Mouse (Mus musculus) lung, embryonic 15.5 days (tissue): ENCODE results near the gene Homer2. TPM values are rescaled to one million over a fixed set of nuclear protein-coding genes. Genes with fewer than 3 reads are reported as not detected.

Source experiments
- ATAC-seq: fragments of 200-750 bp; cut with Nextera tagmentation; 2 replicates; pipeline ENCODE4 v1.8.0; 2017; ENCODE audit warnings: moderate number of reproducible peaks, borderline replicate concordance; ENCODE audit not compliant: low FRiP score, low TSS enrichment; ENCODE audit errors: extremely low read depth
- H3K27ac ChIP-seq: fragments of 300-500 bp; sonication (generic); 2 replicates; pipeline ENCODE4 v1.5.1; 2015; ENCODE audit warnings: moderate library complexity, mild to moderate bottlenecking, inconsistent platforms
- H3K27me3 ChIP-seq: fragments of 300-500 bp; sonication (generic); 2 replicates; pipeline ENCODE4 v1.6.1; 2015; ENCODE audit warnings: inconsistent platforms
- H3K36me3 ChIP-seq: fragments of 300-500 bp; sonication (generic); 2 replicates; pipeline ENCODE4 v1.6.1; 2015; ENCODE audit warnings: inconsistent platforms
- H3K4me1 ChIP-seq: fragments of 300-500 bp; sonication (generic); 2 replicates; pipeline ENCODE4 v1.6.1; 2015; ENCODE audit warnings: inconsistent platforms
- H3K4me2 ChIP-seq: fragments of 300-500 bp; sonication (generic); 2 replicates; pipeline ENCODE4 v1.6.1; 2015; ENCODE audit warnings: inconsistent platforms, mild to moderate bottlenecking, moderate library complexity
- H3K4me3 ChIP-seq: fragments of 300-500 bp; sonication (generic); 2 replicates; pipeline ENCODE4 v1.5.1; 2015; ENCODE audit warnings: mild to moderate bottlenecking, inconsistent platforms
- H3K9ac ChIP-seq: fragments of 300-500 bp; sonication (generic); 2 replicates; pipeline ENCODE4 v1.6.1; 2015; ENCODE audit warnings: inconsistent platforms
- H3K9me3 ChIP-seq: fragments of 300-500 bp; sonication (generic); 2 replicates; pipeline ENCODE4 v1.6.1; 2016; ENCODE audit warnings: inconsistent platforms
- WGBS: fragments of 180-500 bp; shearing (Covaris S2); methylation state at CpG from one replicate; pipeline ENCODE4 v1.1.7; 2015; 5-methylcytosine and 5-hydroxymethylcytosine counted together
- polyA plus RNA-seq: library from polyadenylated mRNA; unstranded; fragments of >200 nt; fragmentation: Nextera tagmentation; extraction: Ambion mirVana; gene quantifications from 2 replicates; pipeline ENCODE4 v1.2.1, GENCODE M21; 2015

The Homer2 gene
- polyA plus RNA-seq, 1 experiment from 2014 or later, result 41.1 TPM

DNA sequence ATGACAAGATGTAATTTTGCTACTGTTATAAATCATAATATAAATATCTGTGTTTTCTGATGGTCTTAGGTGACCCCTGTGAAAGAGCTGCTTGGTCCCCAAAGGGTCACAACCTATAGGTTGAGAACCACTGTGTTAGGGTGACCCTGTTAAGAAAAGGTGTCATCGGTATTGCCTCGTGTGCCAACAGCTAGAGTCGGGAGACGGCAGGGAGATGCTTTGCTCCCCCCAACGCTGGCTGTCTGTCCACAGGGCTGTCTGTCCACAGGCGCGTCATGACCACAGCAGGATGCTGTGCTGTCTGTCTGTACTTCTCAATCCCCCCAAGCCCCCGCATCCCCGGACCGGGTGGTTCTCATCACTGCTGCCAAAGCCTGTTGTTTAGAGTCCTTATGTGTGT is 131.7 kb downstream of the Homer2 start:
- H3K27ac ChIP-seq, result no peak overlapping the region
- H3K9ac ChIP-seq, result no peak overlapping the region
- no peak overlapping the region for H3K4me3 ChIP-seq
- 87% methylated on average over 10 of the region's 10 CpGs for WGBS
- H3K4me1 ChIP-seq, result peaks cover 17% of the 10 kb centered on the region
- no peak for ATAC-seq
- H3K9me3 ChIP-seq, result no peaks in the 10 kb centered on the region
- H3K27me3 ChIP-seq, result no peaks in the 10 kb centered on the region
- H3K4me2 ChIP-seq, result no peak overlapping the region
- H3K36me3 ChIP-seq, result peaks cover 22% of the 10 kb centered on the region

DNA sequence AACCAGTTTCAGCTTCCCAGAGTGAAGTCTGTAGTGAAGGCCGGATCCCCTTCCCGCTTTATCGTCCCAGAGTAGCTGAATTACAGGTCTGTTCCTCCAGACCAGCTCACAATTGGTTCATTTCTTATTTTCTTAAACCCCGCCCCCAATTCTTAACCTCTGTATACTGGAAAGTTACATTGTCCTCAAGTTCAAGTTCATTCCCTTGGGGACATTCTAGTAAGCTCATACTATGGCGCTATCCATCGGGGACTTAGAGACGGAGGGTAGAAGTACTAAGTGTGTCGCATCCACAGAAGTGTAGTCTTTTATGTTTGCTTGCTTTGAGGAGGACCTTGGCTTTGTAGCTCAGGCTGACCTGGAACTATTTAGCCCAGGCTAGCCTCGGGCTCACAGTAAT is 133.5 kb downstream of the Homer2 start:
- Histone ChIP-seq H3K9me3 (no peaks in the 10 kb centered on the region), H3K36me3 (peaks cover 17% of the 10 kb centered on the region), H3K27ac (no peak overlapping the region), H3K4me1 (peaks cover 17% of the 10 kb centered on the region), H3K4me3 (no peak overlapping the region), H3K4me2 (no peak overlapping the region), H3K9ac (no peak overlapping the region), H3K27me3 (no peaks in the 10 kb centered on the region)
- WGBS, result 94% methylated on average over 9 of the region's 9 CpGs
- ATAC-seq, result no peak

DNA sequence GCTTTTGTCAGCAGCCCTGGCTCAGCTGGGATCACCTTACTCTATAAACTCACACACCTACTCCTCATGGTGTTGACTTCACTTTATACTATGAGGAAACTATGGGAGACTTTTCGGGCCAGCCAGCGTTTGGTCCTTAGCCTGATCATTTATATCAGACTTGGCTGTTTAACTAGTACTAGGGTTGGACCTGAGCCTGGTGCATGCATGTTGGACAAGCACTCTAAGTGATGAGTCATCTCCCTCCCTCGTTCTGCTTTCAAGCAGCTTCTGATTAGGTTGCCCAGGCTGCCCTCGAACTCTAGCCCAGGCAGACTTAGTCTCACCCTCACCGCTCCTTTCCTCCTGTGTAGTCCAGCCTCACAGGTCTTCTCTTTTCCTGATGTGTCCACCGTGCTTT is 133.9 kb downstream of the Homer2 start:
- WGBS, result 78% methylated on average over 6 of the region's 6 CpGs
- H3K9ac ChIP-seq, result no peak overlapping the region
- peaks cover 13% of the 10 kb centered on the region for H3K36me3 ChIP-seq
- H3K4me3 ChIP-seq, result no peak overlapping the region; the same call in 1 of the 2 replicates
- no peak overlapping the region for H3K4me2 ChIP-seq
- H3K27ac ChIP-seq, result no peak overlapping the region
- H3K9me3 ChIP-seq, result no peaks in the 10 kb centered on the region
- H3K27me3 ChIP-seq, result no peaks in the 10 kb centered on the region
- H3K4me1 ChIP-seq, result peaks cover 17% of the 10 kb centered on the region
- ATAC-seq, result no peak

DNA sequence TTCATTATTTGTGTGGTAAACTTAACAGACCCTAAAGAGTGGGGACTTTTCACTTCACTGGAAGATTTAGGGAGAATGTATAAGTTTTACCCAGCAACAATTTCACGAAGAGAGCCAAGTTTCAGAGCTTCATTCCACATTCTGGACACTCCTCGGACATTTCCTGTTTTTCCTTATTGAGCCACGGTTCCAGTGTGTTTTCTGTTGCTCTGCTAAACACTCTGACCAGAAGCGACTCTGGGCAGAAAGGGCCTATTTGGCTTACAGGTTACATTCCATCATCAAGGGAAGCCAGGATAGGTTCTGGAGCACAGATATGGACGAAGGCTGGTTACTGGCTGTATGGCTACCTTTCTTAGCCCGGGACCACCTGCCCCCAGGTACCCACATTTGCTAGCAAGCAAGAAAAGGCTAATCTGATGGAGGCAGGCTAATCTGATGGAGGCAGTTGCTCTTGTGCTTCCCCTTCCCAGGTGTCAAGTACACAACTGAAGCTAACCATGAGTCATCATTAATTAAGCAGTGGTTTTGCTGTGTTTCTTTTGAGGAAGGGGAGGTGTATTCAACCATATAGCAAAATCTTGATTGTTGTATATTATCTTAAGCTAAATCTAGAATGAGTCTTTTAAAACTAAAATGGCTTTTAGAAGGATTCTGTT is 134.6 kb downstream of the Homer2 start:
- Histone ChIP-seq H3K4me1 (peaks cover 17% of the 10 kb centered on the region), H3K27me3 (no peaks in the 10 kb centered on the region), H3K27ac (no peak overlapping the region), H3K36me3 (peaks cover 8% of the 10 kb centered on the region; the same call in 1 of the 2 replicates), H3K4me2 (peak overlapping the region; percentile 83), H3K4me3 (peak overlapping the region; percentile 91), H3K9me3 (no peaks in the 10 kb centered on the region), H3K9ac (peak overlapping the region; percentile 27)
- 51% methylated on average over 6 of the region's 6 CpGs for WGBS
- no peak for ATAC-seq

DNA sequence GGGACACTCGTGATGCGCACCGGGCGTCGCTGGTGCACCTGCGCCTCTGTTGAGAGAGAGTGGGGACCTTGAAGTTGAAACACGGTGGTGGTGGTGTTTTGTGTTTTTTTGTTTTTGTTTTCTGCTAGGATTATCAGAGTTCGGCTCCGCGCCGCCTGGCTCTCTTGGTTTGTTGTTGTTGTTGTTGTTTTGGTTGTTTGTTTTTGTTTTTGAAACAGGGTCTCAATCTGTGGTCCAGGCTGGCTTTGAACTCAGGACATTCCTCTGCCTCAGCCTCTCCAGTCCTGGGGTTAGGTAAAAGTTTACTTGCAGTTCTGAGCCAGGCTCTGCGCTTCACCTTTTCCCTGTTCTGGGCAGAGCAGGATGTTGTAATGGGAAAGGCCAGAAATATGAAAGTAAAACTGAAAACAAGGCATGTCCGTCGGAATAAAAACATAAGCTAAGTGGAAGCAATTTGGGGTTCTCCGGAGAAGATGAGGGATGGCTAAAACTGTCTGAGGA is 135.3 kb downstream of the Homer2 start:
- no peak for ATAC-seq
- peak overlapping the region; percentile 83 for H3K4me2 ChIP-seq
- no peaks in the 10 kb centered on the region for H3K9me3 ChIP-seq
- peaks cover 17% of the 10 kb centered on the region for H3K4me1 ChIP-seq
- 14% methylated on average over 15 of the region's 15 CpGs for WGBS
- peak overlapping the region; percentile 73 for H3K9ac ChIP-seq
- peak overlapping the region; percentile 91 for H3K4me3 ChIP-seq
- H3K36me3 ChIP-seq, result 0 out of 2 replicates have a peak, but pooled peaks cover 7% of the 10 kb centered on the region
- H3K27ac ChIP-seq, result peak overlapping the region; percentile 95
- H3K27me3 ChIP-seq, result no peaks in the 10 kb centered on the region

DNA sequence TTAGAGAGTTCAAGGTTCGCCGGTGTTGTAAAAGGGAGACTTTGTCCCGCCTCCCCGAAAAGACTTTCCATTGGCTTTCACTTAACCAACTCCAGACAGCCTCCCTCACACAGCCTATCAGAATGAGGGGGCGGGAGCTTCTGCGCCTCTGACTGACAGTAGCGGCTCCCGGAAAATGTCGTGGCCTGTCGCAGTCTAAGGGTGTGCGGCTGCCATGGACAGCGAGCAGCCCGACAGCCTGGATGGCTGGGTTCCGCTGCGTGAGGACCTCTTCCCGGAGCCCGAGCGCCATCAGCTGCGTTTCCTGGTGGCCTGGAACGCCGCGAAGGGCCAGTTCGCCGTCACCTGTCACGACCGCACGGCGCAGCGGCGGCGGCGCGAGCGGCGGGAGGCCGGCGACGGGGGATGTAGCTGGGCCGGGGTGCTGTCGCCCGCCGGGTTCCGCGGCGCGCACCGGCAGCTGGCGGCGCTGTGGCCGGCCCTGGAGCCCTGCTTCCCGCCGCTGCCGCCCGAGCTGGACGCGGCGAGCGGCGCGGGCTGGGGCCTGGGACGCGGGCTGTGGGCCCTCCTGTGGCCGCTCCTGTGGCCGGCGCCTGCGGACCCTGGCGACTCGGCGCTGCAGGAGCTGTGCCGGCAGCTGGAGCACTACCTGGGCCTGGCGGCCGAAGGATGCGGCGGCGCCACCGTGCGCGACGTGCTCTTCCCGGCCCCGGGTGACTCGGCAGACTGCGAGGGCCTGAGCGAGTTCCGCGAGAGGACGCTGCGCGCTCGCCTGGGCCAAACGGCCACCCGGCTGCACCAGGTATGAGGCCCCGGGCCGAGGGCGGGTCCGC is 136.0 kb downstream of the Homer2 start, which contains the start of gene Whamm:
Gene Whamm (plus strand): TSS at position 159 of the 833 bp plus-strand sequence.
- peaks cover 17% of the 10 kb centered on the region for H3K4me1 ChIP-seq
- H3K4me2 ChIP-seq, result peak within 1 kb of the TSS; percentile 83
- H3K36me3 ChIP-seq, result 0 out of 2 replicates have a peak, but pooled peaks cover 7% of the 10 kb centered on the region
- H3K27ac ChIP-seq, result peak within 1 kb of the TSS; percentile 95
- H3K4me3 ChIP-seq, result peak within 1 kb of the TSS; percentile 91
- H3K27me3 ChIP-seq, result no peaks in the 10 kb centered on the region
- peak; percentile 99 for ATAC-seq
- WGBS, result under 1% methylated on average over 87 of the region's 96 CpGs
- H3K9me3 ChIP-seq, result no peaks in the 10 kb centered on the region
- H3K9ac ChIP-seq, result peak within 1 kb of the TSS; percentile 73

DNA sequence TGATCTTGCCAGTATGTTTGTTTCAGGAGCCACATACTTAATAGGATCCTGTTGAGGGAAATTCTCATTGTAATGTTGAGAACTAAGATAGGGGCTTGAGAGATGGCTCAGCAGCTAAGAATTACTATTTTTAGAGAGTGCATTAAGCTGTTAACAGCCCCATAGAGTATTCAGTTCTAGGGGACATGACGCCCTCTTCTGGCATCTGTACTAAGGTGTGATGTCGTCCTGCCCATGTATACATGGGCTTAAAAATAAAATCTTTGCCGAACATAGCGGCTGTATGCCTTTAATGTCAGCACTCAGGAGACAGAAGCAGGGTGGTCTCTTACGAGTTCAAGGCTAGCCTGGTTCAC is 136.6 kb downstream of the Homer2 start:
- ATAC-seq, result peak; percentile 6; the same call in 1 of the 2 replicates
- H3K27ac ChIP-seq, result no peak overlapping the region

DNA sequence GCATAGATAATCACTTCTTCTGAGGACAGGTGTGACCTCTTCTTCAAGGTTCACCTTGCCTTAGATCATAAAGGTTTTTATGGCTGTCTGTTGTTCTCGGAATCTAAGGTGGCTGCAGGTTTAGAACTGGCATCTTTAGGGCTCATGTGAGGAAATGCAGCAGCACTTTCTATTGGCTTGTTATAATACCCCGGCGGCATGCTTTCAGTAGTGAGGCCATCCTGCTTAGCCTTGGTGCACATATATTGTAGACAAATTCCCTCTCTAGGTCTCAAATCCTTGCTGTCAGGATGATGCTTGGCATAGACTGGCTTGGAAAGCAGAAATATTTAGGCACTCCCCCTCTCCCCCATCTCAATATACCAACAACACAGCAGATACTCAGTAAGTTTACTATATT is 137.1 kb downstream of the Homer2 start:
- 93% methylated on average over 3 of the region's 3 CpGs for WGBS
- H3K4me1 ChIP-seq, result peaks cover 17% of the 10 kb centered on the region
- no peaks in the 10 kb centered on the region for H3K27me3 ChIP-seq
- H3K4me3 ChIP-seq, result no peak overlapping the region
- H3K9ac ChIP-seq, result no peak overlapping the region
- no peak for ATAC-seq
- H3K9me3 ChIP-seq, result no peaks in the 10 kb centered on the region
- no peak overlapping the region for H3K4me2 ChIP-seq
- no peak overlapping the region for H3K27ac ChIP-seq
- H3K36me3 ChIP-seq, result no peaks in the 10 kb centered on the region

More for the DNA sequence above, 136.6 kb downstream of the Homer2 start:
- Histone ChIP-seq H3K36me3 (0 out of 2 replicates have a peak, but pooled peaks cover 3% of the 10 kb centered on the region), H3K9me3 (no peaks in the 10 kb centered on the region), H3K4me3 (peak overlapping the region; percentile 91), H3K4me2 (peak overlapping the region; percentile 83), H3K4me1 (peaks cover 17% of the 10 kb centered on the region), H3K27me3 (no peaks in the 10 kb centered on the region), H3K9ac (no peak overlapping the region)
- 2% methylated on average over 5 of the region's 5 CpGs for WGBS

DNA sequence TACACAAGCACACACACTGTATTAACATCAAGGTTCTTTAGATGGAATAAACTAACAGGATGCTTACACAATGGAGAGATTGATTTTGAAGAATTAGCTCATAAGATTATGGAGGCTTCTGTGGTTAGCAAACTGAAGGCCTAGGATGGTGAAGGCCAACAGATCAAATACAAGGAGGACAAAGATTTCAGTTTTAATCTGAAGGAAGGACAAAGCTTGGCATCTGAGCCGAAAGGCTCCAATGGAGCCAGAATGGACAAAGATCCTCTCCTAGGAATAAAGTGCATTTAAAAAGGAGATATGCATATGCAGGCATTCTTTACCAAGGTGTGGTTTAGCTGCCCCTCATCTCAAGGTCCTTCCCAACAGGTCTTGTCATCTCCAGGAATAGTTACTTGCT is 137.5 kb downstream of the Homer2 start:
- Histone ChIP-seq H3K4me2 (no peak overlapping the region), H3K9ac (no peak overlapping the region), H3K9me3 (no peaks in the 10 kb centered on the region), H3K27me3 (no peaks in the 10 kb centered on the region), H3K27ac (no peak overlapping the region), H3K36me3 (no peaks in the 10 kb centered on the region), H3K4me1 (peaks cover 17% of the 10 kb centered on the region), H3K4me3 (no peak overlapping the region)
- ATAC-seq, result no peak
- 96% methylated on average over 1 of the region's 1 CpGs for WGBS

DNA sequence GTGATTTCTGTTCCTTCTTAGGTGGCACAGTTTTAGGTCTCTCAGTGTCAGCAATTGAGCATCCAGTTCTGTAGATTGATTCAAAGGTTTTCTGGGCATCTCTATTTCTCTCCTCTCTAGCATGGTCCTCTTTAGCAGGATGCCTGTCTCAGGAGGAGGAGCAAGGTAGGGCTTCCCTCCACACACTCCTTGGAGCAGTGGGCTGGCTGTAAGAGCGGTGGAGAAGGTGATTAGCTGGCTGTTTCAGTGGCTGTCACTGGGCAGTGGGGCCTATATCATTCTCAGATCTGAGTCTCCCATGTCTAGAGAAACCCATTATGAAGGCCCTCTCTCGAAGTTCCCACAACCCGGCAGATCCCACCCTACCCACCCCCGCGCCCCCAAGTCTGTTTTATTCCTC is 139.9 kb downstream of the Homer2 start:
- Histone ChIP-seq H3K4me1 (peaks cover 6% of the 10 kb centered on the region), H3K27ac (no peak overlapping the region), H3K4me2 (no peak overlapping the region), H3K27me3 (no peaks in the 10 kb centered on the region), H3K36me3 (no peaks in the 10 kb centered on the region), H3K4me3 (no peak overlapping the region), H3K9ac (no peak overlapping the region), H3K9me3 (no peaks in the 10 kb centered on the region)
- 89% methylated on average over 5 of the region's 5 CpGs for WGBS
- ATAC-seq, result no peak

DNA sequence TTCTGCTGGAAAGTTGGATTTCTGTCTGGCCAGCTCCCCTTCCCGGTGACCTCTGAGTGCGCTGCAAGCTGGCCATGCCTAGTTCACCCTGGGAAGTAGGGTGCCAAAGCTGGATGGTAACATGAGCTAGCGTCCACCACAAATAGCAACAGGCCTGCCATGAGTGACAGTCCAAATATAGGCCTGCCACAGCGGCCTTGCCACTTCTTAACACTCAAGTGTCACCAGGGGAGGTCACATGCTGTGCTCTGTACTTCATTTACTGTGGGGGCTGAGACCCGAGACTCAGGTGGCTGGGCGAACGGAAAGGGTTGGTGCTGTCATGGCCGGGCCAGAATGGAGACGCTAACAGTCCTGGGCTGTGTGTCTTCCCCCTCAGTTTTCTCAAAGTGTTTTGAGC is 140.4 kb downstream of the Homer2 start, which contains the start of gene Fsd2:
Gene Fsd2 (minus strand): TSS at position 53 of the 400 bp plus-strand sequence.
- ATAC-seq, result no peak
- Histone ChIP-seq H3K4me1 (peaks cover under 1% of the 10 kb centered on the region), H3K36me3 (no peaks in the 10 kb centered on the region), H3K27ac (no peak within 1 kb of the TSS), H3K9me3 (no peaks in the 10 kb centered on the region), H3K9ac (no peak within 1 kb of the TSS), H3K27me3 (no peaks in the 10 kb centered on the region), H3K4me3 (no peak within 1 kb of the TSS), H3K4me2 (no peak within 1 kb of the TSS)
- WGBS, result 71% methylated on average over 9 of the region's 9 CpGs

DNA sequence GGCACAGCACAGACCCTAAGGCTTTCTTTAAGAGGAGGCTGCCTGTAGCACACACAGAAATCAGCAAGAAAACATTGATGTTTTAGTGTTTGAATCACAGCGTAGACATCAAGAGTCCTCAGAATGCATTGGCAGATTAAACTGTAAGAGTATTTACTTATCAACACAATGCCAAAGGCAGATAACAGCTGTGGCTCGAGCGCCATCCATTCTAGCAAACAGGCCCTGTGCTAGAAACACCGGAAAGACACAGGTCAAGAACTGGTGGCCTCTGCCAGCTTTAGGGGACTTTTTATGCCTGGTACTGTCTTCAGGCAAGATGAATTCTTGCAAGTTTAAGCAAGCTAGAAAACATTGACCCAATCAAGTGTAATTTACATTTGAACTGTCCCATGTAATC is 141.0 kb downstream of the Homer2 start:
- Histone ChIP-seq H3K4me2 (no peak overlapping the region), H3K9me3 (no peaks in the 10 kb centered on the region), H3K4me3 (no peak overlapping the region), H3K27me3 (no peaks in the 10 kb centered on the region), H3K4me1 (no peaks in the 10 kb centered on the region; the same call in 1 of the 2 replicates), H3K36me3 (no peaks in the 10 kb centered on the region), H3K9ac (no peak overlapping the region), H3K27ac (no peak overlapping the region)
- ATAC-seq, result no peak
- 57% methylated on average over 4 of the region's 4 CpGs for WGBS
